18 mouse cellular contexts compared by ENCODE assay signal in genomic region chr7:132270364-132270763, GRCm38 (mm10).
"Had no signal": no experiment of that assay in that cellular context is flagged by ENCODE, and none has a peak within 500 bp of the region (broad histone marks: within the 10 kb centered on the region; RNA-seq: fewer than 3 reads in every experiment).

No protein-coding gene starts in this region.

- H3K27me3 ChIP-seq: limb, embryonic 13.5 days; liver, embryonic 13.5 days; midbrain, embryonic 12.5 days; midbrain, embryonic 15.5 days; neural tube, embryonic 12.5 days; neural tube, embryonic 15.5 days had no signal

- H3K27ac ChIP-seq: layer of hippocampus, adult 2 months; limb, embryonic 10.5 days; limb, embryonic 13.5 days; liver, embryonic 13.5 days; macrophage; midbrain, embryonic 12.5 days; midbrain, embryonic 15.5 days; neural tube, embryonic 12.5 days; neural tube, embryonic 15.5 days had no signal

- H3K36me3 ChIP-seq: midbrain, embryonic 15.5 days had no signal

- H3K9me3 ChIP-seq: limb, embryonic 10.5 days; limb, embryonic 13.5 days; liver, embryonic 13.5 days; midbrain, embryonic 15.5 days; neural tube, embryonic 12.5 days; neural tube, embryonic 15.5 days had no signal

- ATAC-seq: midbrain, embryonic 15.5 days had no signal

- H3K9ac ChIP-seq: limb, embryonic 13.5 days; liver, embryonic 13.5 days; midbrain, embryonic 12.5 days; midbrain, embryonic 15.5 days; neural tube, embryonic 12.5 days; neural tube, embryonic 15.5 days had no signal

- H3K4me3 ChIP-seq: layer of hippocampus, adult 2 months; limb, embryonic 10.5 days; limb, embryonic 13.5 days; liver, embryonic 13.5 days; midbrain, embryonic 12.5 days; midbrain, embryonic 15.5 days; neural tube, embryonic 12.5 days; neural tube, embryonic 15.5 days had no signal

- H3K4me1 ChIP-seq: limb, embryonic 13.5 days; liver, embryonic 13.5 days; midbrain, embryonic 12.5 days; midbrain, embryonic 15.5 days; neural tube, embryonic 12.5 days; neural tube, embryonic 15.5 days had no signal

- H3K4me2 ChIP-seq: limb, embryonic 13.5 days; liver, embryonic 13.5 days; midbrain, embryonic 12.5 days; midbrain, embryonic 15.5 days; neural tube, embryonic 12.5 days; neural tube, embryonic 15.5 days had no signal

- DNase-seq: kidney, adult 11 months; kidney, postnatal 25 days; layer of hippocampus, adult 9-11 months; liver; liver, embryonic 13.5 days; right cerebral cortex, adult 18-20 months; right cerebral cortex, postnatal 14 days; right cerebral cortex, postnatal 4 days; thymus, adult 18-20 months; thymus, postnatal 36 days had no signal
